Mouse (Mus musculus): ENCODE data around the gene Hmgcl.

Gene Hmgcl

DNA sequence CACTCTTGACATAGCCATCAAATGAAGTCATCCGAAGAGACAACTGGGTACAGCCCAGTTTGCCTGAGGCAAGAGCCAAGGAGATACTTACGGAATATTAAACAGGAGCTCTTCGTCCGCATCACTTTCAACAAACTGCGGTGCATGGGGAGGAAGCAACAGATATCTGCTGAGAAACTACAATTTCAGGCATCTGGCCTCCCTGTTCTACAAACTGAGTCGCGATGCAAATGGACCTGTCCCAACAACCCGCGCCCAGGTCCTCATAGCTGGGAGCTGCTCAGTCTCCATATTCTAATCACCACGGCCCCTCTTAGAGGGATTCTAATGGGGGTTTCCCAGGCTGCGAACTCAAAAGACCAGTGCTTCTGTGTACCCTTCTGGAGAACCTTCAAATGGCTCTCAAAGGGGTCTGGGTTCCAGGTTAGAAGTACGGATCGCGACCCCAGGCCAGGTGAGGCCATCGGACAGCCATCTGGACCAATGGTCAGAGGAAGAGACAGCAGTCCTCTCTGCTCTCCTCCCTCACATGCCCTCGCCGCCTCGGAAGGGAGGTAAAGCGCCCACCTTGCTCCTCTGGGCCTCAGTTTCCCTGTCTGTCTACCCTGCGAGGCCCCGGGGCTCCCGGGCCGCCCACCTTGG lies 40.2 kb downstream of the Hmgcl start:
- no peak for DNase-seq (ENCODE audit: low spot score)

- peak; percentile 89 for DNase-seq (ENCODE audit: low spot score)
These were observed 40.9 kb downstream of the Hmgcl start, which contains the start of gene Pithd1 for GRCm38 (mm10) chr4:135986943-135987710. Gene Pithd1, minus strand, starts transcription at chr4:135987264.

DNA sequence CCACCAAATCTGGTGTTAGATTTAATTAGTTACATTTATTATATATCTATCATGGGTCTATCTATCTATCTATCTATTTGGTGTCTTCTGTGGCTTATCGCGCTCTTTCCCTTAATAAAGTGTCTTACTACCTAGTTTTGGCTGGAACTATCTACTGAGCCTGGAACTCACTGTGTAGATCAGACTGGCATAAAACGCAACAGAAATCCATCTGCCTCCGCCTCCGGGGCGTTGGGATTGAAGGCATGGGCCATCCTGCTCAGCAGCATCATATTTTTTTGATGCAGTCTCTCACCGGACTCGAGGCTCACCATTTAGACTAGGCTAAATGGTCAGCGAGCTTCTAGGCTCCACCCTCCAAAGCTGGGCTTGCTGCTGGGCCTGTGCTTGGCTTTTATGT lies 41.5 kb downstream of the Hmgcl start:
- no peak for DNase-seq (ENCODE audit: low spot score)

DNA sequence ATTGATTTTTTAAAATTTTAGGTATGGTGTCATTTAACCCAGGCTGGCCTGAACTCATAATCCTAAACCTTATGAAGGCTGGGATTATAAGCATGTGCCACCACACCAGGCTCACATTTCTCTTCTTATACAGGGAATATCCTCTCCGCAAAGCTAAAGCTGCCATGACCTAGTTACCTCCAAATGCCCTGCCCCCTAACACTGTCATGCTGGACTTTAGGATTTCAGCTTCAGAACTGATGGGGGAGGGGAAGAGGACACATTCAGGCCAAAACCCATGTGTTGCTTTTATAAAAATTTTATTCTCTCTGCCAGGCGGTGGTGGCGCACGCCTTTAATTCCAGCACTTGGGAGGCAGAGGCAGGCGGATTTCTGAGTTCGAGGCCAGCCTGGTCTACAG lies 47.7 kb downstream of the Hmgcl start:
- no peak for DNase-seq (ENCODE audit: low spot score)

GRCm38 (mm10) chr4:135995118-135995517 lies 48.9 kb downstream of the Hmgcl start:
- no peak for DNase-seq (ENCODE audit: low spot score)

GRCm38 (mm10) chr4:136004107-136004675 lies 57.9 kb downstream of the Hmgcl start:
- no peak for DNase-seq (ENCODE audit: low spot score)

DNA sequence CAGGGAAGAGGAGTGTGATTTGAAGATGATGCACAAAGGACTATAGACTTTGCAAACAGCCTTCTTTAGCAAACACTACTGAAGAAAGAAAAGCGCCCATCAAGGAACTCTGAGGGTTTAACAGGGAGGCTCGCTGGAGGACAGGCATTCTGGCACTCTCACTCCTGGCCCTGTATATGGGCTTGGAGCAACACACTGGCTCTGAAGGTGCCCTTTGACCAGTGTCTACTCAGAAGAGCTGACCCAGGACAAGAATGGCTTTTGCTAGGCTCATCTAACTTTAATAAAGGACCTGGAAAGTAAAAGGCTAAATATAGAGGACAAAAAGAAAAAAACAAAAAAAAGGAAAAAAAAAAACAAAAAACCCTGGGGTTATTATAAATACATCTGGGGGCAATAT lies 58.7 kb downstream of the Hmgcl start:
- DNase-seq (ENCODE audit: low spot score), result no peak

DNA sequence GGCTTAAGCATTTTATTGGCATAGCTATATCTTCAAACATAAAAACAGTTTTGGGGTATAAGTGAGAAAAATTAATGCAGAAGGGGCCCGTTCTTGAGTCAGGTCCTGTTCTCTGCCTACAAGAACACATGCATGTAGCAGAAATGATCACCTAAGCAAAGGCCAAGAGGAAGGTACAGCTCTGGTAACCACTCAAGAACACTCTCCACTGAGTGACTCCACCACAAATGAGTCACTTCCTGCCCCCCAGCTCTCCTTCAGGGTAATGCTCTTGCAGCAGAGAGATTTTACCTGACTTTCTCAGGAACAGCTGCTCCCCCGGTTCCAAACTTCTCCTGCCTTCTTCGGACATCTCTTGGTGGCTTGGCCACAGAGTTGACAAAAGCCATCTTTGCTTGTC lies 60.6 kb downstream of the Hmgcl start:
- DNase-seq (ENCODE audit: low spot score), result no peak

DNA sequence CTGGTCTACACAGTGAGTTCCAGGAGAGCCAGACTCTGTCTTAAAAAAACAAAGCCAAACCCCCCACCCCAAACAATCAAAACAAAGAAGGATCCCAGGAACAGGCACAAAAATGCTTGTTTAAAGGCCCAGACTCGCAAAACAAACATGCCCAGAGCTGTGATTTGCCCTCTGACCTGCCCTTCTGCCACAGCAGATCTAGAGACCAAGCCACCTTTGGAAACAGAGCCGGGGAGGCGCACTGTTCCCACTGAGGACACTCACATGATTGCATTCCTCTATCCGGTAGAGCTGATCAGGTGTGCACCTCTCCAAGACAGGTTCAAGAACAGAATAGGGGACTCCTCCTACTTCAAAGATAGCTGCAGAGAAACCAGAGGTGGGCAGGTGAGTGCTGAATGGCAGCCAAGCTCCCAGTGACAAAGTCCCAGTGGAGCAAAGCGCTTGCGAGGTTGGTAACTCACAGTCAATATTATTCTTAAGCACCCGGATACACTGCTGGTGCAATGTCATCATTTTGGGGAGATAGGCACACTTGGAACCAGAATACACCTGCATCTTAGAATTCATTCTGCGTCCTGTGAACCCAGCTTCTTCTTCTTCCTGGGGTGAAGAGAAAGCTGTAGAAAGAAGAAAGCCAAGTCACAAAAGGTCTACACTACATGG lies 62.7 kb downstream of the Hmgcl start:
- no peak for DNase-seq (ENCODE audit: low spot score)

- DNase-seq (ENCODE audit: low spot score), result no peak
These were observed 64.3 kb downstream of the Hmgcl start for GRCm38 (mm10) chr4:136010586-136010985.
